Mouse (Mus musculus) cerebellum, adult 18-20 months (tissue): ENCODE results near the gene Spata31.

Experiments
- DNase-seq, 2 experiments: peaks; one replicate each; pipeline ENCODE4 v3.0.0; 2021

Gene Spata31

DNA sequence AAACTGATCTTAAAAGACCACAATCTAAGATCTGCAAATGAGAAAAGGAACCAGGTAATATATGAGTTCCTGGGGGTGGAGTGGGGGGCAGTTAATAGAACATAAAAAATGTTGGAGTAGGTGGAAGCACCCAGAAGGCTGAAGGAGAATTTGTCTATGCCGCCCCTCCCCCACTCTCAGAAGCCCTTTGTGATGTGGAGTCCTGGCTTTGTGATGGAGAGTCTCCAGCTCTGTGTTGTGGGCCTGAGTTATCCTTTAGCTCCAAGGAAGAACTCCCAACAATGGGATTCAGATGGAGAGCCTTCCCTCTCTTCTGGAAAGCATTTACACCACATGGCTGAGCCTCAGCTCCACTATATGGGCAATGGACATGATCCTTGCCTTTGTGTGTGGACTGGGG is at the start of gene Spata31:
Gene Spata31, plus strand, starts transcription at position 216 of the 400 bp plus-strand sequence.
- DNase-seq: no peak

DNA sequence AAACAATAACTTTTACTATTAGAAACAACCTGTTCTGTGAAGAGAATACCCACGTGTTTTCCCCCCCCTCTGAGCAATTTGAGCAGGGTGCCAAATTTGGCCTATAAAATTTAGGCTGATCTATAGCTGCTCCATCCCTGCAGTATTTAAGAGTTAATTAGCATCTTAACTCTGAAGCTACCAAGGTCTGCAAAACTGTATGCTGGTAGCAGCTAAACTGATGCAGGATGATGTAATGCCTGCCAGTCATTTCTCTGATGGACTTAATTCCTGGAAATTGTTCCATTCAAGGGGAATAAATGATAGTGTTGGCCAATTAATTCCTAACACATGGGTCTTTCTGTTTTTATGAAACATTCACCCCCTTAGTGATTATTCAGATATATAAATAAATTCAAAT is 14.1 kb upstream of the Spata31 start:
- DNase-seq: no peak

DNA sequence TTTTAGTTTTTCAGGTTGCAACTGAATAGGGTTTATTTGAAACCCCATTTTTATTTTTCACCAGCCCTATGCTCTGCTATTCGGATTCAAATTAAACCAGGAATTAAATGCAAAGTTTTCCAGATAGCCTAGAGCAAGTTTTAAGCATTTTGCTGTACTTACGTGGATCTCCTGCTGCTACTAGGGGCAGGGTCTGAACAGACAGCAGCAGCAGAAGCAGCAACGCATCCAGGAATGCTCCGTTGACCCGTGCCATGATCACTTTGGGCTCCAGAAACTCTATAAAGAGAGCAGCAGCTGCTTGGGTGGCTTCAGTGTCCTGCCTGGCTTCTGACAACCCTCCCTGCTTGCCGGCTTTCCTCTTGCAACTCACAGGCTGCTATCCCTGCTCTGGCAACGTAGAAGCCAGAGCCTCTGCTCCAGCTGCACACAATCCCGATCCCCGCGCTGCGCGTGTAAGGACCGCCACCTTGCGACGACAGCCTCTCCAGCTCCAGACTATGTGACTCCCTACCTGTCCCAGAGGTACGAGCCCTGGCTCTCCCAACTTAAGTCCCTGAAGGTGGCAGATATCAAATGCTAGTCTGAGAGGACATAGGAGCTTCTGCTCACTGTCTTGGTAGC is 13.5 kb upstream of the Spata31 start, which contains the start of gene Cntnap3:
Gene Cntnap3, minus strand, starts transcription at position 371 of the 624 bp plus-strand sequence.
- no peak for DNase-seq
